Mouse (Mus musculus) C2C12 (cell line): ENCODE results near the gene Runx1. TPM values are rescaled to one million over a fixed set of nuclear protein-coding genes. Genes with fewer than 3 reads are reported as not detected.

Experiments
- H3K27me3 ChIP-seq: one replicate; pipeline ENCODE4 v1.6.1; 2011; ENCODE audit not compliant: control insufficient read depth, insufficient read depth, insufficient read length
- H3K36me3 ChIP-seq: one replicate; pipeline ENCODE4 v1.6.1; 2011; ENCODE audit not compliant: control insufficient read depth, insufficient read depth
- H3K4me3 ChIP-seq: one replicate; pipeline ENCODE4 v1.5.1; 2011; ENCODE audit warnings: mild to moderate bottlenecking, control low read depth; ENCODE audit not compliant: poor library complexity, insufficient read depth, severe bottlenecking
- H3K79me2 ChIP-seq: one replicate; pipeline ENCODE4 v1.6.1; 2011; ENCODE audit not compliant: control insufficient read depth, insufficient read depth
- H3K79me3 ChIP-seq: one replicate; pipeline ENCODE4 v1.6.1; 2011; ENCODE audit warnings: low read depth, control low read depth
- H3ac ChIP-seq: one replicate; pipeline ENCODE3; 2011; ENCODE audit warnings: low read depth; ENCODE audit not compliant: control insufficient read depth, insufficient read length
- CEBPB ChIP-seq: IDR thresholded peaks from one replicate; pipeline ENCODE4 v1.6.1; 2011; ENCODE audit warnings: low read depth, mild to moderate bottlenecking, control low read depth, moderate library complexity
- CTCF ChIP-seq: IDR thresholded peaks from one replicate; pipeline ENCODE4 v1.5.1; 2011; ENCODE audit not compliant: control insufficient read depth, insufficient read depth, insufficient read length
- FOSL1 ChIP-seq: IDR thresholded peaks from one replicate; pipeline ENCODE4 v1.8.0; 2011; ENCODE audit warnings: mild to moderate bottlenecking, low read length; ENCODE audit not compliant: poor library complexity, insufficient read depth, severe bottlenecking
- MAX ChIP-seq: IDR thresholded peaks from one replicate; pipeline ENCODE4 v1.6.1; 2011; ENCODE audit warnings: mild to moderate bottlenecking, control low read depth
- MYOD1 ChIP-seq: IDR thresholded peaks from one replicate; pipeline ENCODE4 v1.6.1; 2011; ENCODE audit warnings: low read depth; ENCODE audit not compliant: control insufficient read depth, insufficient read length
- MYOG ChIP-seq: IDR thresholded peaks from one replicate; pipeline ENCODE4 v1.6.1; 2011; ENCODE audit not compliant: control insufficient read depth, insufficient read length; ENCODE audit errors: extremely low read depth
- USF1 ChIP-seq: IDR thresholded peaks from one replicate; pipeline ENCODE4 v1.6.1; 2011; ENCODE audit warnings: low read depth, mild to moderate bottlenecking, control low read depth, moderate library complexity
- polyA plus RNA-seq: library from polyadenylated mRNA; unstranded; fragments of >200 nt; fragmentation: generic; extraction: Trizol; gene quantifications from one replicate; pipeline ENCODE4 v1.2.1, GENCODE M21; 2012; ENCODE audit warnings: missing spikeins

The Runx1 gene
- polyA plus RNA-seq, 1 experiment, result 28.8 TPM

GRCm38 (mm10) chr16:92610464-92610863 is 215.5 kb downstream of the Runx1 start:
- Histone ChIP-seq H3K36me3 (peaks cover 63% of the 10 kb centered on the region), H3ac (peak overlapping the region; percentile 53), H3K79me3 (peaks cover 4% of the 10 kb centered on the region), H3K27me3 (no peaks in the 10 kb centered on the region), H3K79me2 (peaks cover 47% of the 10 kb centered on the region), H3K4me3 (no peak overlapping the region)
- TF ChIP-seq CTCF, result no peak
- TF ChIP-seq MAX, result no peak
- TF ChIP-seq MYOG, result no peak
- TF ChIP-seq FOSL1, result no peak
- TF ChIP-seq CEBPB, result no peak
- TF ChIP-seq MYOD1, result no peak
- TF ChIP-seq USF1, result no peak

GRCm38 (mm10) chr16:92609717-92610077 is 216.3 kb downstream of the Runx1 start:
- H3ac ChIP-seq, result peak overlapping the region; percentile 39
- H3K36me3 ChIP-seq, result peaks cover 63% of the 10 kb centered on the region
- peaks cover 39% of the 10 kb centered on the region for H3K79me2 ChIP-seq
- peaks cover 2% of the 10 kb centered on the region for H3K79me3 ChIP-seq
- TF ChIP-seq CTCF, result no peak
- peak; percentile 41 for TF ChIP-seq USF1
- peak; percentile 76 for TF ChIP-seq MYOD1
- no peak for TF ChIP-seq FOSL1
- H3K4me3 ChIP-seq, result no peak overlapping the region
- H3K27me3 ChIP-seq, result no peaks in the 10 kb centered on the region

GRCm38 (mm10) chr16:92609006-92609716 is 216.8 kb downstream of the Runx1 start:
- Histone ChIP-seq H3K79me3 (peaks cover 2% of the 10 kb centered on the region), H3K27me3 (no peaks in the 10 kb centered on the region), H3K36me3 (peaks cover 66% of the 10 kb centered on the region), H3ac (peak overlapping the region; percentile 39), H3K4me3 (no peak overlapping the region), H3K79me2 (peaks cover 34% of the 10 kb centered on the region)
- TF ChIP-seq FOSL1, result no peak
- peak; percentile 45 for TF ChIP-seq CEBPB
- TF ChIP-seq CTCF, result no peak
- TF ChIP-seq MAX, result peak; percentile 30
- no peak for TF ChIP-seq USF1
- no peak for TF ChIP-seq MYOG
- TF ChIP-seq MYOD1, result peak; percentile 24

- H3K79me3 ChIP-seq, result no peaks in the 10 kb centered on the region
- no peaks in the 10 kb centered on the region for H3K27me3 ChIP-seq
- TF ChIP-seq CEBPB (no peak), MYOD1 (peak; percentile 98), FOSL1 (peak; percentile 68), USF1 (peak; percentile 23), MYOG (no peak), CTCF (peak; percentile 36), MAX (peak; percentile 91)
- H3K36me3 ChIP-seq, result peaks cover 65% of the 10 kb centered on the region
- H3K4me3 ChIP-seq, result no peak overlapping the region
- peak overlapping the region; percentile 42 for H3ac ChIP-seq
- H3K79me2 ChIP-seq, result peaks cover 26% of the 10 kb centered on the region
These were observed 217.6 kb downstream of the Runx1 start for GRCm38 (mm10) chr16:92608180-92608960.

GRCm38 (mm10) chr16:92606491-92606965 is 219.4 kb downstream of the Runx1 start:
- Histone ChIP-seq H3K27me3 (no peaks in the 10 kb centered on the region), H3ac (no peak overlapping the region), H3K79me3 (no peaks in the 10 kb centered on the region), H3K36me3 (peaks cover 49% of the 10 kb centered on the region), H3K79me2 (peaks cover 14% of the 10 kb centered on the region), H3K4me3 (no peak overlapping the region)
- TF ChIP-seq MYOD1 (no peak), MYOG (no peak), CEBPB (no peak), MAX (no peak), USF1 (no peak), CTCF (no peak), FOSL1 (no peak)
